Mouse (Mus musculus): ENCODE data around the gene Wasl. TPM values are rescaled to one million over a fixed set of nuclear protein-coding genes. Genes with fewer than 3 reads are reported as not detected.

The Wasl gene
- polyA plus RNA-seq, 1 experiment = 21.8 TPM

- DNase-seq (ENCODE audit: low read depth) = no peak
These were observed 60.5 kb downstream of the Wasl start for GRCm38 (mm10) chr6:24604289-24604688.

- DNase-seq (ENCODE audit: low read depth) = no peak
These were observed 61.8 kb downstream of the Wasl start for GRCm38 (mm10) chr6:24602993-24603392.

GRCm38 (mm10) chr6:24602351-24602750 is 62.5 kb downstream of the Wasl start:
- DNase-seq (ENCODE audit: low read depth) = no peak

- no peak for DNase-seq (ENCODE audit: low read depth)
These were observed 63.1 kb downstream of the Wasl start for GRCm38 (mm10) chr6:24601668-24602067.

- no peak for DNase-seq (ENCODE audit: low read depth)
These were observed 64.1 kb downstream of the Wasl start for GRCm38 (mm10) chr6:24600726-24601125.

- DNase-seq (ENCODE audit: low read depth) = no peak
These were observed 64.7 kb downstream of the Wasl start for GRCm38 (mm10) chr6:24600134-24600533.

- no peak for DNase-seq (ENCODE audit: low read depth)
These were observed 65.2 kb downstream of the Wasl start for GRCm38 (mm10) chr6:24599639-24600038.

GRCm38 (mm10) chr6:24599179-24599578 is 65.6 kb downstream of the Wasl start:
- no peak for DNase-seq (ENCODE audit: low read depth)

GRCm38 (mm10) chr6:24597500-24597899 is 67.3 kb downstream of the Wasl start, which contains the start of gene Lmod2:
TSS of gene Lmod2 (plus strand) at chr6:24597762.
- DNase-seq (ENCODE audit: low read depth) = no peak

- DNase-seq (ENCODE audit: low read depth) = no peak
These were observed 73.1 kb downstream of the Wasl start for GRCm38 (mm10) chr6:24591525-24592218.

GRCm38 (mm10) chr6:24590282-24590681 is 74.5 kb downstream of the Wasl start:
- no peak for DNase-seq (ENCODE audit: low read depth)

GRCm38 (mm10) chr6:24586885-24587284 is 77.9 kb downstream of the Wasl start:
- DNase-seq (ENCODE audit: low read depth) = no peak

- DNase-seq (ENCODE audit: low read depth) = no peak
These were observed 79.1 kb downstream of the Wasl start for GRCm38 (mm10) chr6:24585431-24586310.

GRCm38 (mm10) chr6:24583456-24583855 is 81.4 kb downstream of the Wasl start:
- no peak for DNase-seq (ENCODE audit: low read depth)

- no peak for DNase-seq (ENCODE audit: low read depth)
These were observed 91.5 kb downstream of the Wasl start for GRCm38 (mm10) chr6:24573319-24573718.

- DNase-seq (ENCODE audit: low read depth) = no peak
These were observed 92.4 kb downstream of the Wasl start for GRCm38 (mm10) chr6:24572431-24572830.

GRCm38 (mm10) chr6:24571126-24571525 is 93.7 kb downstream of the Wasl start:
- no peak for DNase-seq (ENCODE audit: low read depth)

- DNase-seq (ENCODE audit: low read depth) = no peak
These were observed 94.5 kb downstream of the Wasl start for GRCm38 (mm10) chr6:24570278-24570677.

- no peak for DNase-seq (ENCODE audit: low read depth)
These were observed 95.1 kb downstream of the Wasl start for GRCm38 (mm10) chr6:24569711-24570110.

GRCm38 (mm10) chr6:24568963-24569362 is 95.8 kb downstream of the Wasl start:
- no peak for DNase-seq (ENCODE audit: low read depth)

GRCm38 (mm10) chr6:24564886-24565285 is 99.9 kb downstream of the Wasl start:
- no peak for DNase-seq (ENCODE audit: low read depth)

- DNase-seq (ENCODE audit: low read depth) = no peak
These were observed 100.7 kb downstream of the Wasl start for GRCm38 (mm10) chr6:24564081-24564480.

All from gonadal fat pad, adult 2 months (tissue).